In the genomic region with DNA sequence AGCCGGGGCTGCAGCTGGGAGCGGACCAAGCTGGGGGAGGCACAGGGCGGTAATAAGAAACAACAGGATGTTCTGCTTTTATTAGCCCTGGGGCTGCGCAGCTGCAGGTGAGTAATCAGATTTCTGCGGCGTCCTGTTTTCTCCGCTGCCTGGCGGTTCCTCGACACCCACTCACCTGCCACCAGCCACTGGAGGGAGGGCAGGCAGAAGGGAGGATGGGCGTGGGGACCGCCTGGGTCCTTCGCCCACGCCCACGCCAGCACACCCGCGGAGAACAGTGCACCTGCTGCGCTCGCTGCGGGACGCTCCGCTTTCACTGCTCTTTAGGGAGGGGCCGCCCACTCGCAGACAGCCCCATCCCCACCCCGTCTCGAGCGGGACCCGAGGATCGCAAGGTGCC, we compare ENCODE assay signal across 9 mouse cellular contexts. TPM values are rescaled to one million over a fixed set of nuclear protein-coding genes. Genes with fewer than 3 reads are reported as not detected.
A peak's percentile ranks its signal among the peaks of the same experiment; 100 is the strongest.
DNase-seq lines count a peak whose midpoint lies in the region; ATAC-seq lines count a peak whose summit lies in the region.
"Had no signal": no experiment of that assay in that cellular context is flagged by ENCODE, and none has a peak within 500 bp of the region (broad histone marks: within the 10 kb centered on the region; RNA-seq: fewer than 3 reads in every experiment).

No protein-coding gene starts in this region.

- WGBS in hindbrain, embryonic 12.5 days = 7% methylated on average over 28 of the region's 28 CpGs

- ATAC-seq in hindbrain, embryonic 12.5 days (ENCODE audit: low FRiP score) = no peak

- DNase-seq in kidney, postnatal 4 days = peak; percentile 41 to 55
- no peak for DNase-seq in kidney, postnatal 25 days
- peak; percentile 74 for DNase-seq in brain, adult 2 months (ENCODE audit: low read depth, low spot score)
- DNase-seq in lung, postnatal 10 days = peak; percentile 30
- DNase-seq in spleen, adult 12 weeks (ENCODE audit: low spot score) = peak; percentile 48
- no peak for DNase-seq in cerebellum, adult 8-10 months
- DNase-seq in Muller cell, postnatal 12 days (ENCODE audit: inconsistent ontology term) = no peak

- H3K4me2 ChIP-seq in hindbrain, embryonic 12.5 days (replicated peaks) = peak overlapping the region; percentile 53

- no peak overlapping the region for H3K27ac ChIP-seq in hindbrain, embryonic 12.5 days

- H3K36me3 ChIP-seq in hindbrain, embryonic 12.5 days = no peaks in the 10 kb centered on the region

- H3K4me1 ChIP-seq in hindbrain, embryonic 12.5 days = peaks cover 10% of the 10 kb centered on the region

- peaks cover 37% of the 10 kb centered on the region for H3K27me3 ChIP-seq in hindbrain, embryonic 12.5 days

- H3K4me3 ChIP-seq in hindbrain, embryonic 12.5 days = peak overlapping the region; percentile 29
- H3K4me3 ChIP-seq: megakaryocyte, embryonic 14.5 days had no signal

- H3K9me3 ChIP-seq in hindbrain, embryonic 12.5 days (replicated peaks) = no peaks in the 10 kb centered on the region
- H3K9me3 ChIP-seq: megakaryocyte, embryonic 14.5 days had no signal

- peak overlapping the region; percentile 45 for H3K9ac ChIP-seq in hindbrain, embryonic 12.5 days

RNA-seq across cellular contexts. Expression of gene Rpl11, which starts 28.5 kb away (rescaled TPM):
- polyA plus RNA-seq in hindbrain, embryonic 12.5 days (2016; fragmentation: Nextera tagmentation; extraction: Ambion mirVana) = 277 and 292 TPM in 2 replicates

Comparison
In these comparisons a context has a peak if more than half of its experiments do, and no peak if none do; other contexts are left out.
1. DNase-seq: peak in kidney, postnatal 4 days (2 of 2), brain, adult 2 months (single experiment), lung, postnatal 10 days (single experiment) and spleen, adult 12 weeks (single experiment); none in kidney, postnatal 25 days (0 of 2), cerebellum, adult 8-10 months (single experiment) and Muller cell, postnatal 12 days (single experiment).